Mouse (Mus musculus): ENCODE measurements around the gene Shc4. TPM values are rescaled to one million over a fixed set of nuclear protein-coding genes. Genes with fewer than 3 reads are reported as not detected.

Shc4 gene
- polyA plus RNA-seq, 1 experiment, result 0.49 TPM

DNA sequence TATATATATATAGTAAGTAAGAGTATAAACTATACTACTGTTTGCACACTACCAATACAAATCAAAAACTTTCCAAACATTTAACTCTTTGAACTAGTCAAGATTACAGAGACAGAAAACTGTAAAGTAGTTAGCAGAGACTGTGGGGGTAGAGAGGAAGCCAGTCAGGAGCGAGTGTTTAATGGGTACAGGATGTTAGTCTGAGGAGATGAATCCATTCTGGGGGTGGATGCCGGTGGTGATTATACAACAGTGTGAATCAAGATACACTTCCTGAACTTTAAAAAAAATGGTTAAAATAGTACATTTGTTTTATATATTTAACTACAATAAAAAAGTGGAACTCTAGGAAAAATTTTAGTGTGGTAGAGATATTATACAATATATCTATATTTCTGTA lies 31.9 kb downstream of the Shc4 start:
- Histone ChIP-seq H3K36me3 (ENCODE audit: control insufficient read depth, insufficient read depth) (no peaks in the 10 kb centered on the region), H3K4me3 (no peak overlapping the region), H3K27me3 (ENCODE audit: control insufficient read depth, insufficient read depth, insufficient read length) (no peaks in the 10 kb centered on the region), H3K79me2 (ENCODE audit: control insufficient read depth, insufficient read depth) (no peaks in the 10 kb centered on the region), H3ac (ENCODE audit: control insufficient read depth, insufficient read length) (no peak overlapping the region), H3K4me2 (ENCODE audit: low read depth) (no peak overlapping the region)
- no peak for TF ChIP-seq MYOD1 (IDR thresholded peaks at IDR 0.05; ENCODE audit: control insufficient read depth in 1 of 3, insufficient read length in 2 of 3, low read depth in 2 of 3)
- no peak for TF ChIP-seq MAX (IDR thresholded peaks at IDR 0.05; ENCODE audit: low read depth)

- Histone ChIP-seq H3ac (ENCODE audit: control insufficient read depth, insufficient read length) (no peak overlapping the region), H3K4me3 (no peak overlapping the region), H3K27me3 (ENCODE audit: control insufficient read depth, insufficient read depth, insufficient read length) (no peaks in the 10 kb centered on the region), H3K79me2 (ENCODE audit: control insufficient read depth, insufficient read depth) (no peaks in the 10 kb centered on the region), H3K36me3 (ENCODE audit: control insufficient read depth, insufficient read depth) (no peaks in the 10 kb centered on the region), H3K4me2 (ENCODE audit: low read depth) (peak overlapping the region; percentile 40)
- TF ChIP-seq USF1 (IDR thresholded peaks at IDR 0.05; ENCODE audit: low read depth) (no peak), TCF3 (IDR thresholded peaks at IDR 0.05; ENCODE audit: insufficient read length, low read depth) (no peak), TCF12 (IDR thresholded peaks at IDR 0.05; ENCODE audit: insufficient read depth, poor library complexity, severe bottlenecking) (no peak), MYOD1 (IDR thresholded peaks at IDR 0.05; ENCODE audit: control insufficient read depth in 1 of 3, insufficient read length in 2 of 3, low read depth in 2 of 3) (no peak), POLR2AphosphoS2 (IDR thresholded peaks at IDR 0.05; ENCODE audit: insufficient read length, low read depth) (no peak), SRF (IDR thresholded peaks at IDR 0.05; ENCODE audit: control insufficient read depth, insufficient read length, low read depth) (no peak), MYOG (IDR thresholded peaks at IDR 0.05; ENCODE audit: control insufficient read depth in 1 of 3, insufficient read depth in 1 of 3, insufficient read length in 2 of 3, low read depth in 2 of 3) (no peak), REST (IDR thresholded peaks at IDR 0.05; ENCODE audit: insufficient read depth, insufficient read length) (no peak), MAX (IDR thresholded peaks at IDR 0.05; ENCODE audit: low read depth) (no peak), E2F4 (IDR thresholded peaks at IDR 0.05; ENCODE audit: insufficient read depth) (no peak), POLR2A (IDR thresholded peaks at IDR 0.05; ENCODE audit: insufficient read length, low read depth) (no peak), CEBPB (IDR thresholded peaks at IDR 0.05; ENCODE audit: insufficient read depth, poor library complexity, severe bottlenecking) (no peak)
These were observed 38.4 kb downstream of the Shc4 start for GRCm38 (mm10) chr2:125685441-125686150.

GRCm38 (mm10) chr2:125684559-125685440 lies 39.1 kb downstream of the Shc4 start:
- Histone ChIP-seq H3K4me3 (no peak overlapping the region), H3K79me2 (ENCODE audit: control insufficient read depth, insufficient read depth) (no peaks in the 10 kb centered on the region), H3K4me2 (ENCODE audit: low read depth) (peak overlapping the region; percentile 40), H3K36me3 (ENCODE audit: control insufficient read depth, insufficient read depth) (no peaks in the 10 kb centered on the region), H3ac (ENCODE audit: control insufficient read depth, insufficient read length) (no peak overlapping the region), H3K27me3 (ENCODE audit: control insufficient read depth, insufficient read depth, insufficient read length) (no peaks in the 10 kb centered on the region)
- TF ChIP-seq SRF (IDR thresholded peaks at IDR 0.05; ENCODE audit: control insufficient read depth, insufficient read length, low read depth), result no peak
- TF ChIP-seq USF1 (IDR thresholded peaks at IDR 0.05; ENCODE audit: low read depth), result no peak
- TF ChIP-seq MYOG (IDR thresholded peaks at IDR 0.05; ENCODE audit: control insufficient read depth in 1 of 3, insufficient read depth in 1 of 3, insufficient read length in 2 of 3, low read depth in 2 of 3), result peak in 1 of 3 experiments; percentile 47
- peak in 1 of 3 experiments; percentile 67 for TF ChIP-seq MYOD1 (IDR thresholded peaks at IDR 0.05; ENCODE audit: control insufficient read depth in 1 of 3, insufficient read length in 2 of 3, low read depth in 2 of 3)
- TF ChIP-seq TCF3 (IDR thresholded peaks at IDR 0.05; ENCODE audit: insufficient read length, low read depth), result no peak

DNA sequence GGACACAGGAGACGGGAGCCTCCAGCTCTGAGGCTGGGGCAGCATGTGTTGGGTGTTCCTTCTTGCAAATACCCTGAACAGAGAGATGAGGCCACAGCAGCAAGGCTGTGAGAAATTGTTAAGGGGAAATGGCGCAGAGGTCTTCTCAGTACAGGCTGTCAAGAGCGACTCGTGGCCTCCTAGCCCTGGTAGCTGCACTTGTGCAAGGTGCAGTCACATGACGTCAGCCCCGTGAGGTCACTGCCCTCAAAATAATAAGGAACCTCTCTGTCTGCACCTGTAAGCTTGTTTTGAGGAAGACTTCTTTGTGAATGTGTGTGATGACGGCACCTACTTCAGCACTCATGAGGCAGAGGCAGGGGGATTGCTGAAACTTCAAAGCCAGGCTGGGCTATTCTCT lies 40.1 kb downstream of the Shc4 start:
- no peak overlapping the region for H3ac ChIP-seq (ENCODE audit: control insufficient read depth, insufficient read length)
- no peaks in the 10 kb centered on the region for H3K79me2 ChIP-seq (ENCODE audit: control insufficient read depth, insufficient read depth)
- no peaks in the 10 kb centered on the region for H3K36me3 ChIP-seq (ENCODE audit: control insufficient read depth, insufficient read depth)
- no peaks in the 10 kb centered on the region for H3K27me3 ChIP-seq (ENCODE audit: control insufficient read depth, insufficient read depth, insufficient read length)
- no peak overlapping the region for H3K4me2 ChIP-seq (ENCODE audit: low read depth)
- no peak overlapping the region for H3K4me3 ChIP-seq
- no peak for TF ChIP-seq POLR2AphosphoS2 (IDR thresholded peaks at IDR 0.05; ENCODE audit: insufficient read length, low read depth)
- no peak for TF ChIP-seq MYOG (IDR thresholded peaks at IDR 0.05; ENCODE audit: control insufficient read depth in 1 of 3, insufficient read depth in 1 of 3, insufficient read length in 2 of 3, low read depth in 2 of 3)
- TF ChIP-seq TCF3 (IDR thresholded peaks at IDR 0.05; ENCODE audit: insufficient read length, low read depth), result no peak
- TF ChIP-seq MYOD1 (IDR thresholded peaks at IDR 0.05; ENCODE audit: control insufficient read depth in 1 of 3, insufficient read length in 2 of 3, low read depth in 2 of 3), result no peak
- TF ChIP-seq TCF12 (IDR thresholded peaks at IDR 0.05; ENCODE audit: insufficient read depth, poor library complexity, severe bottlenecking), result no peak

DNA sequence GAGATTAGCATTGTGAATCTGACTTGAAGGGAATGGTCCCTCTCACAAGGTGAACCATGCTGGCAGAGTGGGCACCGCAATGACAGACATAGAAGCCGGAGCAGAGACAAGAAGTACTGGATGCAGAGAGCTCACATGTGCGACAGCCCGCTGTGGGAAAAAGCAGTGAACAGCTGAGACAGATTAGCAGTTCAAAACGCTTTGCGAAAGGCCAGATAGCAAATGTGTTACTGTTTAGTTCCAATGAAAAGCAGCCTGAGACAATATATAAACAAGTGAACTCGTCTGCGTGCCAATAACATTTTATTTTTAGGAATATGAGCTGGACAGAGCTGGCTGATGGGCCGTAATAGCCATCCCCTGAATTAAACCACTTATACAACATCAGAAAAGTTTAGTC lies 42.1 kb downstream of the Shc4 start:
- TF ChIP-seq MYOD1 (IDR thresholded peaks at IDR 0.05; ENCODE audit: control insufficient read depth in 1 of 3, insufficient read length in 2 of 3, low read depth in 2 of 3) (peak; percentile 11 to 60 (median 30)), TCF3 (IDR thresholded peaks at IDR 0.05; ENCODE audit: insufficient read length, low read depth) (no peak), CEBPB (IDR thresholded peaks at IDR 0.05; ENCODE audit: insufficient read depth, poor library complexity, severe bottlenecking) (no peak), MYOG (IDR thresholded peaks at IDR 0.05; ENCODE audit: control insufficient read depth in 1 of 3, insufficient read depth in 1 of 3, insufficient read length in 2 of 3, low read depth in 2 of 3) (peak in 2 of 3 experiments; percentile 42 to 88), SRF (IDR thresholded peaks at IDR 0.05; ENCODE audit: control insufficient read depth, insufficient read length, low read depth) (no peak), E2F4 (IDR thresholded peaks at IDR 0.05; ENCODE audit: insufficient read depth) (no peak), USF1 (IDR thresholded peaks at IDR 0.05; ENCODE audit: low read depth) (no peak), MAX (IDR thresholded peaks at IDR 0.05; ENCODE audit: low read depth) (no peak), REST (IDR thresholded peaks at IDR 0.05; ENCODE audit: insufficient read depth, insufficient read length) (no peak), POLR2AphosphoS2 (IDR thresholded peaks at IDR 0.05; ENCODE audit: insufficient read length, low read depth) (no peak)
- H3K27me3 ChIP-seq (ENCODE audit: control insufficient read depth, insufficient read depth, insufficient read length), result no peaks in the 10 kb centered on the region

More for the DNA sequence above, 42.1 kb downstream of the Shc4 start:
- no peaks in the 10 kb centered on the region for H3K79me2 ChIP-seq (ENCODE audit: control insufficient read depth, insufficient read depth)
- no peak overlapping the region for H3K4me2 ChIP-seq (ENCODE audit: low read depth)
- H3K36me3 ChIP-seq (ENCODE audit: control insufficient read depth, insufficient read depth), result no peaks in the 10 kb centered on the region
- no peak overlapping the region for H3ac ChIP-seq (ENCODE audit: control insufficient read depth, insufficient read length)
- no peak overlapping the region for H3K4me3 ChIP-seq

Measured in myocyte (in vitro differentiated cells).